Mouse (Mus musculus) kidney, adult 2 months (tissue): ENCODE results near the gene Anp32e.

Experiments used
- CTCF ChIP-seq: fragments of 200-500 bp; conservative IDR thresholded peaks from 2 replicates; pipeline ENCODE4 v1.5.1; 2011; ENCODE audit warnings: low read depth, mild to moderate bottlenecking, control low read depth, low read length, moderate library complexity, mixed read lengths; ENCODE audit not compliant: insufficient read depth, insufficient read length
- POLR2A ChIP-seq: fragments of 200-500 bp; IDR thresholded peaks from one replicate; pipeline ENCODE4 v1.6.1; 2011; ENCODE audit warnings: low read depth, low read length, control low read depth

- no peak for TF ChIP-seq POLR2A
- peak; percentile 35; the same call in 1 of the 2 replicates for TF ChIP-seq CTCF
These were observed 64.8 kb downstream of the Anp32e start for GRCm38 (mm10) chr3:95993881-95994280.
